Mouse (Mus musculus) embryonic stem cell, embryonic (primary cell): ENCODE data around the gene Pex7.

Experiments
- CTCF ChIA-PET, 4 experiments: fragments of 300-600 bp in 2 of 4; fragments of 350-600 bp in 2 of 4; sonication (Branson Sonifier 250); formaldehyde crosslinking; loops; one replicate each; lab custom pipeline; 2022; ENCODE audit warnings: inconsistent platforms in 2 of 4; lab: Charles Lee
- POLR2A ChIA-PET, 4 experiments: fragments of 300-600 bp in 2 of 4; fragments of 350-600 bp in 2 of 4; sonication (Branson Sonifier 250); formaldehyde crosslinking; loops; one replicate each; lab custom pipeline; 2022; ENCODE audit warnings: antibody characterized with exemption in 4 of 4, inconsistent platforms in 1 of 4; lab: Charles Lee

Pex7 gene

GRCm38 (mm10) chr10:19907246-19907804 is at the start of gene Pex7:
Gene Pex7 (minus strand): TSS chr10:19907689.
- CTCF ChIA-PET: interaction anchor here (0.6 to 1.8 kb wide), 28 partner anchors 8 to 602 kb away, joined by 3 to 8 read pairs (median 3); partner anchors contain the start of genes Il20ra (in 2 of the 4), Map3k5 (in 1 of the 4) and Slc35d3 (in 1 of the 4)
- POLR2A ChIA-PET: interaction anchor here (0.6 to 1.0 kb wide), 13 partner anchors 9 to 316 kb away, joined by 3 to 4 read pairs (median 3); partner anchors contain the start of genes Slc35d3 (in 2 of the 4) and Ifngr1 (in 1 of the 4)

DNA sequence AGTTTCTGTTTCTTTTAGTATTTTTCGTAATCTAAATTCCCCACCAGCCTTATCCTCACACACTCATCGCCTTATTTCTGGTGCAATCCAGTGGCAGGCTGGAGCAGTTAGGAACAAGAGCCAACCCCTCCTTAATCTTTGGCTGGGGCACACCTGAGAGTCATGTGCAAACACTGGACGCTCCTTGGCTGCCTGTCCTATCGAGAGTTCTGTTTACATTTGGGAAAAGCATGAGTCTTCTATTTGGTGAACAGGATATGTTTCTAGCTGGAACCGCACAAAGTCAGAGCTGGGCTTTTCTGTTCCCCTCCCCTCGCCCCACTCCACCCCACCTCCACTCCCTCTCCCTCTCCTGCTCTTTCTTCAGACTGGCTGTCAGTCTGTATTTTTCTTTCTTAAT is 49.3 kb upstream of the Pex7 start:
- CTCF ChIA-PET: interaction anchor here in 1 of 4 experiments (0.7 kb wide), 1 partner anchor 50 kb away, joined by 3 read pairs; the partner anchor contains the start of gene Pex7
- POLR2A ChIA-PET: no interaction called here

GRCm38 (mm10) chr10:19955817-19956216 is 48.3 kb upstream of the Pex7 start:
- ChIA-PET POLR2A (no interaction called here), CTCF (no interaction called here)

GRCm38 (mm10) chr10:19954572-19954971 is 47.1 kb upstream of the Pex7 start:
- CTCF ChIA-PET: no interaction called here
- POLR2A ChIA-PET: no interaction called here

DNA sequence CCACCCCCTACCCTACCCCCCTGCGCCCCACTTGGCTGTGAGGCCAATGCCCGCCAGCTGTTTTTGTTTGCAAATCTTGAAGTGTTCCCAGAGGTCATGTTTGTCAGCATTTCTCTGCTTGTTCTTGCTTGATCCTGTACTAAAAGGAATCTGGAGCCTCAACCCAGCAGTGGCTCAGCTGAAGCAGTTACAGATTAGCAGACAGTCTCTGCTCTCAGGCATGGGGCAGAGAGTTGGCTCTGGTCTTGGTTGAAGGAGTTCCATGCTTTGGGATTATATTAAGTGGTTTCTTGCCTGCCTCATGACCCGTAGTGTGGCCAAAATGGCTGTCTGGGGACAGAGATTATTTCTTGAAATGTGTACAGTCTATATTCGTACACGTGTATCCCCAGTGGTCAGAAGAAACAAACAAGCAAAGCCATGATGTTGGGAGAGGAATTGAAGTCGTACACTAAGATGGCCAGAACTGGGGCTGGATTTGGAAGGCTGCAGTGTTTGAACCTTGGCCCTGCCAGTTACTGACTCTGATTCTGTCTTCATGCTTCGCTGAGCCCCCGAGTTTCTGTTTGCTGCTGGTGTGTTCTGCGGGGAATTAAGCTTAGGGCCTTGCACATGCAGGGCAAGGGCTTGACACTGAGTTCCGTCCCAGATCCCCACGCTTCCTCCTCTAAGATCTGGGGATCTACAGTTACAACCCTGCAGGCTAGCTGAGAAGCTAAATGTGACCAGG is 45.7 kb upstream of the Pex7 start:
- CTCF ChIA-PET: no interaction called here
- POLR2A ChIA-PET: no interaction called here

DNA sequence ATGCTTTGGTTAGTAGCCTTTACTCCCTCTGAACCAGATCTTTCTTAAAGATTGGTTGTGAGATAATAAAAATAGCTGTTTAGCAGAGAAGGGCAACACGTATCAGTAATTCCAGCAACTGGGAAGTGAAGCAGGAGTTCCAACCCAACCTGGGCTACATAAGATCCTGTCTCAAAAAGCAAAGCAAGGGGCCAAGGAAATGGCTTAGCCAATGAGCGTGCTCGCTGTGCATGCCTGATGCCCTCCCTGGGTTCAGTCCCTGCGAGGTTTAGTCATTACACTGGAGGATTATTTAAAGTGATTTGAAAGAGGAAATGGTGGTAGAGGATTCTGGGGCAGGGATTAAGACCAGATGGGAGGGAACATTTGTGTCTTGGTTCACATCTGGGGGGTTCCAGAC is 41.6 kb upstream of the Pex7 start:
- CTCF ChIA-PET: interaction anchor here in 1 of 4 experiments (1.5 kb wide), 1 partner anchor 28 kb away, joined by 6 read pairs; no protein-coding TSS in a partner anchor
- POLR2A ChIA-PET: no interaction called here

GRCm38 (mm10) chr10:19948381-19948780 is 40.9 kb upstream of the Pex7 start:
- ChIA-PET CTCF (interaction anchor here in 1 of 4 experiments (1.5 kb wide), 1 partner anchor 29 kb away, joined by 6 read pairs; no protein-coding TSS in a partner anchor), POLR2A (no interaction called here)

DNA sequence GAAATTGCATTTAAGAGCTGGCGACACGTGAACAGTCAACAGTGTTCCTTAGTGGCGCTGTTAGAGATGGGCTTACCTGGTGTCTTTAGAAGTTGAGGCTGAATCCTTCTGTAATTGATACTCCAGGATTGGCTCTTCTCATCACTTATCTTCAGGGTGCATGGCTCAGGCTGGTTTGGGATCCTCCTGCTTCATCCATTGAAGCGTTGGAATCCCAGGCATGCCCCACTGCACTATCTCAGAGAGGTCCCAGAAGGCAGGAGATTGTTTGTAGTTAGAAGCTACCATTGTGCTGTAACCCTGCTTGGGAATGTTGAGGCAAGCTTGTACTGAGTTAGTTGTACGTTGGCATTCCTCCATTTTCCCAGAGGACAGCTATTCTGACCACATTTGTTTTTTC is 40.4 kb upstream of the Pex7 start:
- ChIA-PET POLR2A (no interaction called here), CTCF (interaction anchor here in 1 of 4 experiments (1.5 kb wide), 1 partner anchor 29 kb away, joined by 6 read pairs; no protein-coding TSS in a partner anchor)

DNA sequence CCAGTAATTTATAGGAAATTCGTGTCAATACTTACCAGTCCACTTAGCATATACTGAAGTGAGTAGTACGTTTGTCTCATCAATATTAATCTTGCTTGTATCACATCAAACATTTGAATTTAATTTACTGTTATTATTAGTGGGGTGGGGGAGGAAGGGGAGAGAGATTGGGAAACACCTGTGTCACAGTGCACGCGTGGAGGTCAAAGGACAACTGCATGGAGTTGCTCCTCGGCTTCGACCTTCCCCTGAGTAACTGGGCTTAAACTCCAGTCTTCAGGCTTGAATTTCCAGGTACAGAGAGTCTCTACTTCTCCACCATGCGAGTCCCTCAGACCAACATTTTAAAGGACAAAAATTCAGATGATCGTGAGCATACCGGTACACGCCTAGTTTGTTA is 40.0 kb upstream of the Pex7 start:
- ChIA-PET POLR2A (no interaction called here), CTCF (no interaction called here)

GRCm38 (mm10) chr10:19946644-19947043 is 39.2 kb upstream of the Pex7 start:
- POLR2A ChIA-PET: interaction anchor here in 1 of 4 experiments (0.8 kb wide), 1 partner anchor 21 kb away, joined by 3 read pairs; no protein-coding TSS in a partner anchor
- CTCF ChIA-PET: no interaction called here

GRCm38 (mm10) chr10:19945651-19946050 is 38.2 kb upstream of the Pex7 start:
- ChIA-PET POLR2A (no interaction called here), CTCF (no interaction called here)

- CTCF ChIA-PET: no interaction called here
- POLR2A ChIA-PET: no interaction called here
Observed at GRCm38 (mm10) chr10:19942621-19943020, 35.1 kb upstream of the Pex7 start.

DNA sequence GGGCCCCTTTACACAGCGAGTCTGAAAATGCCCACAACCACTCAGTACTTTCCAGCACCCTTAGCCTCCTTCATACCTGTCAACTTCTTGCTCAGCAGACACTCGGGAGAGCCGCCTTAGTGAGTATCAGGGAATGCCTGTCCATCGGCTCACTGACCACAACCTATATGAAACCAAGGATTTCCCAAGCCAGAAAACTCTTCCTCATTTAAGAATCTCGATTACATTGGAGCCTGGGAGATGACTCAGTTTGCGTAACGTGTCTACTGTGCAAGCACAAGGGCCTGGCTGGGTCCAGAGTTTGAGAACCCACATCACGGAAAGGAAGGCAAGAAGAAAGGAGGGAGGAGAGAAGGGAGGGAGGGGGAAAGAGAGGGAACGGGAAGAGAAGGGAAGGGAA is 34.4 kb upstream of the Pex7 start:
- POLR2A ChIA-PET: no interaction called here
- CTCF ChIA-PET: interaction anchor here in 2 of 4 experiments (0.6 to 0.9 kb wide), 2 partner anchors 132 to 1004 kb away, joined by 3 read pairs; no protein-coding TSS in a partner anchor

- ChIA-PET CTCF (interaction anchor here in 1 of 4 experiments (0.9 kb wide), 1 partner anchor 132 kb away, joined by 3 read pairs; no protein-coding TSS in a partner anchor), POLR2A (no interaction called here)
Observed at GRCm38 (mm10) chr10:19941063-19941462, 33.6 kb upstream of the Pex7 start.

GRCm38 (mm10) chr10:19940626-19941025 is 33.1 kb upstream of the Pex7 start:
- POLR2A ChIA-PET: no interaction called here
- CTCF ChIA-PET: no interaction called here

GRCm38 (mm10) chr10:19940127-19940526 is 32.6 kb upstream of the Pex7 start:
- ChIA-PET POLR2A (no interaction called here), CTCF (no interaction called here)

- CTCF ChIA-PET: no interaction called here
- POLR2A ChIA-PET: no interaction called here
Observed at GRCm38 (mm10) chr10:19939282-19939705, 31.8 kb upstream of the Pex7 start.

GRCm38 (mm10) chr10:19938738-19939137 is 31.2 kb upstream of the Pex7 start:
- POLR2A ChIA-PET: no interaction called here
- CTCF ChIA-PET: interaction anchor here in 1 of 4 experiments (0.5 kb wide), 1 partner anchor 83 kb away, joined by 3 read pairs; no protein-coding TSS in a partner anchor

DNA sequence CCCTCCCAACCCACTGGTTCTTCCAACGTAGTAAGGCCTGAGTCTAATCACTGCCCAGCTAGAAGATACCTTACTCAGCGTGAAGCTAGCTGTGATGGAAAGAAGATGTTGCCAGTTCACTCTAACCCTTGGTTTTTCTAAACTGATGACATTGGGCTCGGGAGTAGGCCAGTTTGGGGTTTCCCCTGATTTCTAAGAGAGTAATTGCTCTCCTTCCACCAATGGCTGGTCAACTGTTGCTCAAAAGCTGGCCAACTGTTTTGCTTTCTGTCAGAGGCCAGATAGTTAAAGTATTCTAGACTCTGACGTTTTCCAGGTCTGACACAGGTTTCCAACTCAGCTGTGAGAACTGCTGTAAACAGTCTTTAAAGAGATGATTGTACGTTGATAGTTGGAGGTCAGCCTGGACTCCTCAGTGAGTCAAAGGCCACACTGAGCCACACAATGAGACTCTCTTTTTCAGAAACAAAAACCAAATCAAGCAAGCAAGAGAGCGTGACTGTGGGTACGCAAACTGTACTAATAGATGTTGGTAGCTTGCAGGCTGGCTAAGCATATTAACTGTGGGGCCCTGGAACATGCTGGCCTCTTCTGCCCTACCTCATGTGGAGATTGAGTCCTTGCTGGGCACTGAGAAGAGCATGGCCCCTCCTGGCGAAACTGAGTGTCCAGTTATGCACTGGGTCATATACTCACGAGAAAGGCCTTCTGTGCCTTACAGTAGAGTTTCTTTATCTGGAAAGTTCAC is 29.6 kb upstream of the Pex7 start:
- CTCF ChIA-PET: no interaction called here

More for the DNA sequence above, 29.6 kb upstream of the Pex7 start:
- POLR2A ChIA-PET: no interaction called here
